Mouse (Mus musculus) B cell, adult 67 days (primary cell): Measurements from ENCODE around the gene Nhlrc3. TPM values are rescaled to one million over a fixed set of nuclear protein-coding genes. Genes with fewer than 3 reads are reported as not detected.

ENCODE experiments used
- total RNA-seq, 2 experiments: library from RNA; stranded (reverse); gene quantifications; 4 replicates each; pipeline ENCODE4 v1.2.4; 2023

The Nhlrc3 gene
- total RNA-seq, result 10 to 100 TPM; 16.3 to 17.2 TPM

DNA sequence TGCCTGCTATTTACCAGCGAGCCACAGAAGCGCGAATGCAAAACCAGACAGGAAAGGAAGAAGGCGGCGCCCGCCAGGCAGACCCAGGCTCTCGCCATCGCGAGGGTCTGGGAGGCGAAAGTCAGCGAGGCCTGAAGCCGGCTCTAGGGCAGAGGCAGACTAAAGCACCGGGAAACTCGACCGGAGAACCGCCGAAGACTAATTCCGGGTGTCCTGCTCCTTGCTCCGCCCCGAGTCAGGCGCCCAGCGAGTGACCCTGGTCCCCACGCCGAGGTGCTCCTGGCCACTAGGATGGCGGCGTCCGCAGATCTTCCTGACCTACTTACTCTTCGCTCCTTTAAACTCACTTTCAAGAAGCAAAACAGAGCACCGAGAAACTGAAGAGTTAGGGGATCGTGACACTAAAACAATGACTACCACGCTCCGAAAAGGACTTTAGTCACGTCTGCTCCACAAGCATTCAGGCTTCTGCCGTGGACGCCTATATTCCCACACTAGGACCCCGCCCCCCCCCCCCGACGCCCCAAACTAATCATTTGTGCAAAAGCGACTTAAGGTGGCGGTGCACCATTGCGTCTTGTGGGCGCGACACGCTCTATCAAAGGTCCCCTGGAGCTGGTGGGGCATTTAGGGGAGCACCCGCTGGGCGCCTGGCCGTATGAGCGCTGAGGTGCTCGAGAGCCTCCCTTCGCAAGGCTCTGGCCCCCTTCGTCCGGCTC, at the start of gene Nhlrc3, which contains the start of gene Proser1:
Nhlrc3 (minus strand) TSS at position 287 of the 719 bp plus-strand sequence.
Proser1 (plus strand) TSS at position 621 of the 719 bp plus-strand sequence.

DNA sequence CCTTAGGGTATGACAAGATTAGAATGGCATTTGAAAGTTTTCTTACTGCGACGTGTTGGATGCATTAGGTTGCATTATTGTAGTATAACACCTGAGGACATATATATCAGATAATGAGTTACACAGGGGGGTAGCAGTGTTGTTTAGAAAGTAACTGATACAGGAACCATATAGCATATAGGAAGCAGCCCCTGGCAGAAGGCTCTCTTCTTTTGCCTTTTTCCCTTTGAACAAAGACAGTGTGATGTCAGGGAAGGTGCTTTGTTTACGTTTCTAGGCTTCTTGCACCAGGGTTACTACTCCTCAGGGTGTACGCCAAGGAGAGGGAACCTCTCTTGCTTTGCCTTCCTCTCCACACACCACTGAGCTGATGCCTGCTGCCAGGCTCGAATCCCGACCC, 25.2 kb upstream of the Nhlrc3 start, which contains the start of gene Stoml3:
Stoml3 (plus strand) TSS at position 301 of the 400 bp plus-strand sequence.

Other genes with a start within 250 kb of the Nhlrc3 start
- gene Proser1, start 334 bp upstream of the Nhlrc3 start, total RNA-seq, result 10 to 100 TPM; 51.4 to 58.9 TPM
- gene Stoml3, start 25.3 kb upstream of the Nhlrc3 start, total RNA-seq, result not detected
- not detected for gene Frem2, start 194.0 kb upstream of the Nhlrc3 start, total RNA-seq